Mouse (Mus musculus) myocyte (in vitro differentiated cells): ENCODE results near the gene Crybb1.

Experiments
- E2F4 ChIP-seq: IDR thresholded peaks from one replicate; pipeline ENCODE4 v1.6.1; 2011; ENCODE audit warnings: mild to moderate bottlenecking, control low read depth, moderate library complexity; ENCODE audit not compliant: insufficient read depth
- MAX ChIP-seq: IDR thresholded peaks from one replicate; pipeline ENCODE4 v1.6.1; 2011; ENCODE audit warnings: low read depth, mild to moderate bottlenecking, control low read depth
- MYOD1 ChIP-seq, 3 experiments: IDR thresholded peaks; one replicate each; pipeline ENCODE4 v1.6.1; 2011; ENCODE audit warnings: control low read depth in 2 of 3, low read depth in 2 of 3, mild to moderate bottlenecking in 2 of 3, moderate library complexity in 1 of 3; ENCODE audit not compliant: insufficient read length in 2 of 3, control insufficient read depth in 1 of 3

GRCm38 (mm10) chr5:112217031-112217430, 38.6 kb upstream of the Crybb1 start:
- TF ChIP-seq MAX: no peak
- no peak for TF ChIP-seq MYOD1 (IDR thresholded peaks at IDR 0.05; ENCODE audit: control insufficient read depth in 1 of 3, insufficient read length in 2 of 3, low read depth in 2 of 3)
- TF ChIP-seq E2F4: no peak
